Mouse (Mus musculus) frontal cortex, postnatal 14 days (tissue): ENCODE data around the gene Emp2.

ENCODE experiments used
- DNase-seq, 2 experiments: peaks; one replicate each; pipeline ENCODE4 v3.0.0; 2022; ENCODE audit warnings: low spot score in 2 of 2

Emp2 gene

GRCm38 (mm10) chr16:10313646-10314088 is at the start of gene Emp2:
Gene Emp2, minus strand, starts transcription at chr16:10313968.
- peak in 1 of 2 experiments; percentile 13 for DNase-seq

- no peak for DNase-seq
Measured at GRCm38 (mm10) chr16:10363061-10363460, 49.3 kb upstream of the Emp2 start.

GRCm38 (mm10) chr16:10359241-10359640 is 45.5 kb upstream of the Emp2 start:
- no peak for DNase-seq

GRCm38 (mm10) chr16:10358010-10358934 is 44.5 kb upstream of the Emp2 start:
- DNase-seq = no peak

GRCm38 (mm10) chr16:10355004-10355403 is 41.2 kb upstream of the Emp2 start:
- DNase-seq = peak; percentile 37 to 46

- DNase-seq = no peak
Measured at GRCm38 (mm10) chr16:10351050-10351636, 37.4 kb upstream of the Emp2 start.

- DNase-seq = no peak
Measured at GRCm38 (mm10) chr16:10349876-10350275, 36.1 kb upstream of the Emp2 start.

GRCm38 (mm10) chr16:10349436-10349835 is 35.7 kb upstream of the Emp2 start:
- no peak for DNase-seq

GRCm38 (mm10) chr16:10347551-10347950 is 33.8 kb upstream of the Emp2 start:
- DNase-seq = no peak

- no peak for DNase-seq
Measured at GRCm38 (mm10) chr16:10341110-10341509, 27.3 kb upstream of the Emp2 start.

GRCm38 (mm10) chr16:10339930-10340329 is 26.2 kb upstream of the Emp2 start:
- no peak for DNase-seq

GRCm38 (mm10) chr16:10338601-10339000 is 24.8 kb upstream of the Emp2 start:
- no peak for DNase-seq

- DNase-seq = no peak
Measured at GRCm38 (mm10) chr16:10337422-10338197, 23.8 kb upstream of the Emp2 start.

GRCm38 (mm10) chr16:10336454-10337421 is 23.0 kb upstream of the Emp2 start:
- no peak for DNase-seq

GRCm38 (mm10) chr16:10335953-10336352 is 22.2 kb upstream of the Emp2 start:
- no peak for DNase-seq

- no peak for DNase-seq
Measured at GRCm38 (mm10) chr16:10332732-10333131, 19.0 kb upstream of the Emp2 start.

GRCm38 (mm10) chr16:10330586-10331495 is 17.1 kb upstream of the Emp2 start:
- DNase-seq = no peak

GRCm38 (mm10) chr16:10327563-10328333 is 14.0 kb upstream of the Emp2 start:
- DNase-seq = no peak

GRCm38 (mm10) chr16:10319914-10320569 is 6.3 kb upstream of the Emp2 start:
- DNase-seq = no peak
